Mouse (Mus musculus): ENCODE results near the gene Mlip. TPM values are rescaled to one million over a fixed set of nuclear protein-coding genes. Genes with fewer than 3 reads are reported as not detected.
"Not testable (repeated sequence)": the region's sequence is repeated elsewhere in the genome, so short reads cannot be mapped to it uniquely, and the experiment has no call there.

Gene Mlip
- total RNA-seq, 1 experiment, result not detected

GRCm38 (mm10) chr9:77096886-77097285 lies 255.9 kb downstream of the Mlip start:
- Histone ChIP-seq H3K36me3 (ENCODE audit: control insufficient read depth, insufficient read depth, low read length, poor library complexity, severe bottlenecking) (no peaks in the 10 kb centered on the region), H3K4me1 (ENCODE audit: control insufficient read depth in 2 of 2, insufficient read depth in 2 of 2, low read length in 2 of 2, poor library complexity in 1 of 2) (no peaks in the 10 kb centered on the region), H3K27ac (ENCODE audit: insufficient read depth, low read depth, low read length, poor library complexity, severe bottlenecking) (no peak overlapping the region), H3K9me3 (ENCODE audit: control insufficient read depth, insufficient read depth, low read depth, low read length) (no peaks in the 10 kb centered on the region), H3K4me3 (ENCODE audit: insufficient read depth in 1 of 2, low read depth in 1 of 2, low read length in 2 of 2, poor library complexity in 1 of 2, severe bottlenecking in 1 of 2) (no peak overlapping the region), H3K9ac (ENCODE audit: insufficient read depth, low read depth, low read length, poor library complexity, severe bottlenecking) (no peak overlapping the region)
- TF ChIP-seq CHD2 (IDR thresholded peaks at IDR 0.05; ENCODE audit: low read depth, low read length) (no peak), MAFK (IDR thresholded peaks at IDR 0.05; ENCODE audit: insufficient read depth, low read depth, low read length) (no peak), HCFC1 (IDR thresholded peaks at IDR 0.05; ENCODE audit: borderline replicate concordance, insufficient read depth, low read length) (no peak)
- DNase-seq (ENCODE audit: low read depth, low spot score), result no peak
- in situ Hi-C loops (cut with MboI; ENCODE audit: low sequenced_read_pairs in 2 of 2, unreplicated experiment in 2 of 2), result no loop called here

- H3K27ac ChIP-seq (ENCODE audit: insufficient read depth, low read depth, low read length, poor library complexity, severe bottlenecking); in situ Hi-C loops (cut with MboI; ENCODE audit: low sequenced_read_pairs in 2 of 2, unreplicated experiment in 2 of 2); DNase-seq (ENCODE audit: low read depth, low spot score); H3K4me3 ChIP-seq (ENCODE audit: insufficient read depth in 1 of 2, low read depth in 1 of 2, low read length in 2 of 2, poor library complexity in 1 of 2, severe bottlenecking in 1 of 2); H3K9me3 ChIP-seq (ENCODE audit: control insufficient read depth, insufficient read depth, low read depth, low read length); H3K36me3 ChIP-seq (ENCODE audit: control insufficient read depth, insufficient read depth, low read length, poor library complexity, severe bottlenecking); H3K4me1 ChIP-seq (ENCODE audit: control insufficient read depth in 2 of 2, insufficient read depth in 2 of 2, low read length in 2 of 2, poor library complexity in 1 of 2); H3K9ac ChIP-seq (ENCODE audit: insufficient read depth, low read depth, low read length, poor library complexity, severe bottlenecking): not testable (repeated sequence)
These were observed 269.5 kb downstream of the Mlip start for GRCm38 (mm10) chr9:77083221-77083620.

GRCm38 (mm10) chr9:77071676-77072075 lies 281.1 kb downstream of the Mlip start:
- no peaks in the 10 kb centered on the region for H3K36me3 ChIP-seq (ENCODE audit: control insufficient read depth, insufficient read depth, low read length, poor library complexity, severe bottlenecking)
- in situ Hi-C loops (cut with MboI; ENCODE audit: low sequenced_read_pairs in 2 of 2, unreplicated experiment in 2 of 2), result no loop called here
- no peak overlapping the region for H3K27ac ChIP-seq (ENCODE audit: insufficient read depth, low read depth, low read length, poor library complexity, severe bottlenecking)
- no peak overlapping the region for H3K4me3 ChIP-seq (ENCODE audit: insufficient read depth in 1 of 2, low read depth in 1 of 2, low read length in 2 of 2, poor library complexity in 1 of 2, severe bottlenecking in 1 of 2)
- TF ChIP-seq HCFC1 (IDR thresholded peaks at IDR 0.05; ENCODE audit: borderline replicate concordance, insufficient read depth, low read length) (no peak), ZC3H11A (IDR thresholded peaks at IDR 0.05; ENCODE audit: borderline replicate concordance, low read depth, low read length) (no peak), CHD2 (IDR thresholded peaks at IDR 0.05; ENCODE audit: low read depth, low read length) (no peak), ZNF384 (IDR thresholded peaks at IDR 0.05; ENCODE audit: low read depth, low read length) (no peak), MAFK (IDR thresholded peaks at IDR 0.05; ENCODE audit: insufficient read depth, low read depth, low read length) (no peak)
- H3K4me1 ChIP-seq (ENCODE audit: control insufficient read depth in 2 of 2, insufficient read depth in 2 of 2, low read length in 2 of 2, poor library complexity in 1 of 2), result no peaks in the 10 kb centered on the region
- H3K9ac ChIP-seq (ENCODE audit: insufficient read depth, low read depth, low read length, poor library complexity, severe bottlenecking), result no peak overlapping the region
- no peaks in the 10 kb centered on the region for H3K9me3 ChIP-seq (ENCODE audit: control insufficient read depth, insufficient read depth, low read depth, low read length)
- DNase-seq (ENCODE audit: low read depth, low spot score), result no peak

- Histone ChIP-seq H3K36me3 (ENCODE audit: control insufficient read depth, insufficient read depth, low read length, poor library complexity, severe bottlenecking) (no peaks in the 10 kb centered on the region), H3K4me3 (ENCODE audit: insufficient read depth in 1 of 2, low read depth in 1 of 2, low read length in 2 of 2, poor library complexity in 1 of 2, severe bottlenecking in 1 of 2) (no peak overlapping the region), H3K9ac (ENCODE audit: insufficient read depth, low read depth, low read length, poor library complexity, severe bottlenecking) (no peak overlapping the region), H3K4me1 (ENCODE audit: control insufficient read depth in 2 of 2, insufficient read depth in 2 of 2, low read length in 2 of 2, poor library complexity in 1 of 2) (no peaks in the 10 kb centered on the region), H3K9me3 (ENCODE audit: control insufficient read depth, insufficient read depth, low read depth, low read length) (no peaks in the 10 kb centered on the region), H3K27ac (ENCODE audit: insufficient read depth, low read depth, low read length, poor library complexity, severe bottlenecking) (no peak overlapping the region)
- TF ChIP-seq MAFK (IDR thresholded peaks at IDR 0.05; ENCODE audit: insufficient read depth, low read depth, low read length) (no peak), ZNF384 (IDR thresholded peaks at IDR 0.05; ENCODE audit: low read depth, low read length) (no peak), HCFC1 (IDR thresholded peaks at IDR 0.05; ENCODE audit: borderline replicate concordance, insufficient read depth, low read length) (no peak), ZC3H11A (IDR thresholded peaks at IDR 0.05; ENCODE audit: borderline replicate concordance, low read depth, low read length) (no peak), CHD2 (IDR thresholded peaks at IDR 0.05; ENCODE audit: low read depth, low read length) (no peak)
- in situ Hi-C loops (cut with MboI; ENCODE audit: low sequenced_read_pairs in 2 of 2, unreplicated experiment in 2 of 2), result no loop called here
- DNase-seq (ENCODE audit: low read depth, low spot score), result no peak
These were observed 296.2 kb downstream of the Mlip start for GRCm38 (mm10) chr9:77056611-77057010.

GRCm38 (mm10) chr9:77054426-77055193 lies 298.2 kb downstream of the Mlip start:
- in situ Hi-C loops (cut with MboI; ENCODE audit: low sequenced_read_pairs in 2 of 2, unreplicated experiment in 2 of 2), result no loop called here
- Histone ChIP-seq H3K36me3 (ENCODE audit: control insufficient read depth, insufficient read depth, low read length, poor library complexity, severe bottlenecking) (no peaks in the 10 kb centered on the region), H3K9me3 (ENCODE audit: control insufficient read depth, insufficient read depth, low read depth, low read length) (no peaks in the 10 kb centered on the region), H3K4me1 (ENCODE audit: control insufficient read depth in 2 of 2, insufficient read depth in 2 of 2, low read length in 2 of 2, poor library complexity in 1 of 2) (no peaks in the 10 kb centered on the region), H3K4me3 (ENCODE audit: insufficient read depth in 1 of 2, low read depth in 1 of 2, low read length in 2 of 2, poor library complexity in 1 of 2, severe bottlenecking in 1 of 2) (no peak overlapping the region), H3K9ac (ENCODE audit: insufficient read depth, low read depth, low read length, poor library complexity, severe bottlenecking) (no peak overlapping the region), H3K27ac (ENCODE audit: insufficient read depth, low read depth, low read length, poor library complexity, severe bottlenecking) (no peak overlapping the region)
- DNase-seq (ENCODE audit: low read depth, low spot score), result no peak
- no peak for TF ChIP-seq MAFK (IDR thresholded peaks at IDR 0.05; ENCODE audit: insufficient read depth, low read depth, low read length)
- no peak for TF ChIP-seq ZC3H11A (IDR thresholded peaks at IDR 0.05; ENCODE audit: borderline replicate concordance, low read depth, low read length)
- no peak for TF ChIP-seq ZNF384 (IDR thresholded peaks at IDR 0.05; ENCODE audit: low read depth, low read length)
- TF ChIP-seq HCFC1 (IDR thresholded peaks at IDR 0.05; ENCODE audit: borderline replicate concordance, insufficient read depth, low read length), result no peak
- TF ChIP-seq CHD2 (IDR thresholded peaks at IDR 0.05; ENCODE audit: low read depth, low read length), result no peak

Other genes with a start within 250 kb of the Mlip start
- gene Lrrc1, start 191.9 kb upstream of the Mlip start, total RNA-seq (2012; rRNA removed), result 7.7 and 10.7 TPM in 2 replicates